Mouse (Mus musculus): ENCODE data around the gene Ankrd53. TPM values are rescaled to one million over a fixed set of nuclear protein-coding genes. Genes with fewer than 3 reads are reported as not detected.
"Not testable (repeated sequence)": the region's sequence is repeated elsewhere in the genome, so short reads cannot be mapped to it uniquely, and the experiment has no call there.

Ankrd53 gene
- polyA plus RNA-seq, 1 experiment from 2014 or later: 0.27 TPM

DNA sequence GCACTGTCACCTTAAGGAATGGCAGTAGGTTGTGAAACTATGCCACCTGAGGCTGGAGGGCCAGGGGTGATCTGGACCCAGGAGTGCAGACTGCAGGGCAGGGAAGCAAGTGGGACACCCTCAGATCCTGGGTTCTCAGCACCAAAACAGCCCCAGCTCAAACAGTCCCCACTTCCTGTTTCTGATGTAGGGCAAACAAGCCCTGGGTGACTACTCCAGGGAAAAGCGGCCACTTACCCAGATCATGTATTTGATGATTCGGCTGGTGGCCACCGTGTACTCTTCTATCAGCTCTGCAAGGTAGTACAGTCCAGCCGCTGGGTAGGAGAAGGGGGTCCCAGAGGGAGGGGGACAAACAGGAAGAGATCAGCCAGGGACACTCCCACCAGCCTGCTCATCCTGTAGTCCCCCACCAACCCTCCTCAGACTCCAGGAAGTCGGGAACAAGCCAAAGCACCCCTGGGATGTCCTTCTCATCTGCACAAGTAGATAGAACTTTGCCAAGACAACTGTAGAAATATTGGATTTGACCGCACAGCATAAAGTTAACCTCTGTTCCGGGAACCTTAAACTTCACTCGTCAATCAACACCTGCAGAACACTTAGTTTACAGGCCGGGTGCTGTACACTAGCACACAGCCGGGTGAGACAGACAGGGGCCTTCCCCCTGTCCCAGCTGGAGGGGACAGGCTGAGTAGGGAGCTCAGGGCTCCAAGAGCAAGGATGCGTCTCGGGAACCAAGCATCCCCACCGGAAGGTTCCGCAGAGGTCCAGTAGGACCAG, 12.5 kb downstream of the Ankrd53 start:
- peak overlapping the region; percentile 81 for H3K4me2 ChIP-seq
- peak overlapping the region; percentile 83 for H3K27ac ChIP-seq (replicated peaks)
- no peaks in the 10 kb centered on the region for H3K27me3 ChIP-seq
- peak overlapping the region; percentile 76 for H3K4me3 ChIP-seq
- WGBS: 4% methylated on average over 14 of the region's 14 CpGs
- peak; percentile 49 for ATAC-seq (ENCODE audit: low FRiP score, low read depth)
- no peaks in the 10 kb centered on the region for H3K9me3 ChIP-seq
- H3K9ac ChIP-seq: peak overlapping the region; percentile 81
- H3K4me1 ChIP-seq (replicated peaks): peaks cover 33% of the 10 kb centered on the region
- peaks cover 2% of the 10 kb centered on the region for H3K36me3 ChIP-seq

DNA sequence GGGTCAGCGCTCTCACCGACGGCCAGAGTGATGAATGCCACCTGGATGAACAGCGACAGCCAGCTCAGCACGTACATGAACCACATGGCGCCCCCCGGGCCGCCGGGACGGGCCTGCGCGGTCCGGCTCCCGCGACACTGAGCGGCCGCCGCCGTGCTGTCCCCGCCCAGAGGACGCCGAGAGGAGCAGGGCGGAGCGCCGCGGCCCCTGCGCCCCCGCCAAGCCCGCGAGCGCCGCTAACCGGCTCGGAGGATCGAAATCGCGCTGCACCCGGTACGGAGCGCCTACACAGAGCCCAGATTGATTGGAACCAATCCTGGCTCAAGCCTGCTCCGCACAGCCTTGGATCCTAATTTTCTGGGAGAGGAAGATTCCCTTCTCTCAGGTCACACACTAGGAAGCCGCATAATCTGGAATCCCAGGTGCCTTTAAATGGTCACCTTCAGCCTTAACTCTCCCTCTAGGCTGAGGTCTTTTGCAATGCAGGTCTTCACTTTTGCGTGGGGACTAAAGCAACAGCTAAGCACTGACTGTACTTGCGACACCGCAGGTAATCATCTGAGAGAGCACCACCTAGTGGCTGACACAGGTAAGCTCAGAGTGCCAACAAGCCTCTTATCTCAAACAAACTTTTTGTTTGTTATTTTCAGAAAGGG, 13.3 kb downstream of the Ankrd53 start, which contains the start of gene Tex261:
Tex261 (minus strand) TSS at position 176 of the 656 bp plus-strand sequence.
- peak within 1 kb of the TSS; percentile 81 for H3K4me2 ChIP-seq
- peak within 1 kb of the TSS; percentile 81 for H3K9ac ChIP-seq
- no peaks in the 10 kb centered on the region for H3K27me3 ChIP-seq
- no peaks in the 10 kb centered on the region; the same call in none of the 2 replicates for H3K36me3 ChIP-seq
- peak; percentile 96 for ATAC-seq (ENCODE audit: low FRiP score, low read depth)
- peak within 1 kb of the TSS; percentile 76 for H3K4me3 ChIP-seq
- under 1% methylated on average over 45 of the region's 45 CpGs for WGBS
- peak within 1 kb of the TSS; percentile 83 for H3K27ac ChIP-seq (replicated peaks)
- no peaks in the 10 kb centered on the region for H3K9me3 ChIP-seq
- peaks cover 33% of the 10 kb centered on the region for H3K4me1 ChIP-seq (replicated peaks)

- WGBS: 74% methylated on average over 7 of the region's 7 CpGs
- Histone ChIP-seq H3K9me3 (no peaks in the 10 kb centered on the region), H3K27me3 (no peaks in the 10 kb centered on the region), H3K4me1 (replicated peaks) (peaks cover 27% of the 10 kb centered on the region), H3K4me3 (no peak overlapping the region), H3K4me2 (no peak overlapping the region), H3K9ac (no peak overlapping the region), H3K27ac (replicated peaks) (no peak overlapping the region), H3K36me3 (no peaks in the 10 kb centered on the region)
- no peak for ATAC-seq (ENCODE audit: low FRiP score, low read depth)
Measured at GRCm38 (mm10) chr6:83778306-83778705, 15.9 kb downstream of the Ankrd53 start.

GRCm38 (mm10) chr6:83779026-83779425, 16.6 kb downstream of the Ankrd53 start:
- H3K27ac ChIP-seq (replicated peaks): no peak overlapping the region
- peaks cover 20% of the 10 kb centered on the region for H3K4me1 ChIP-seq (replicated peaks)
- H3K4me2 ChIP-seq: no peak overlapping the region
- no peaks in the 10 kb centered on the region for H3K36me3 ChIP-seq
- H3K27me3 ChIP-seq: no peaks in the 10 kb centered on the region
- WGBS: 11% methylated on average over 5 of the region's 5 CpGs
- no peak overlapping the region for H3K4me3 ChIP-seq
- H3K9me3 ChIP-seq: no peaks in the 10 kb centered on the region
- no peak overlapping the region for H3K9ac ChIP-seq
- no peak for ATAC-seq (ENCODE audit: low FRiP score, low read depth)

- Histone ChIP-seq H3K9me3 (no peaks in the 10 kb centered on the region), H3K27me3 (no peaks in the 10 kb centered on the region), H3K27ac (replicated peaks) (no peak overlapping the region), H3K4me3 (no peak overlapping the region), H3K4me2 (no peak overlapping the region), H3K4me1 (replicated peaks) (no peaks in the 10 kb centered on the region), H3K9ac (no peak overlapping the region), H3K36me3 (no peaks in the 10 kb centered on the region)
- WGBS: 87% methylated on average over 3 of the region's 3 CpGs
- no peak for ATAC-seq (ENCODE audit: low FRiP score, low read depth)
Measured at GRCm38 (mm10) chr6:83786426-83786825, 24.0 kb downstream of the Ankrd53 start.

DNA sequence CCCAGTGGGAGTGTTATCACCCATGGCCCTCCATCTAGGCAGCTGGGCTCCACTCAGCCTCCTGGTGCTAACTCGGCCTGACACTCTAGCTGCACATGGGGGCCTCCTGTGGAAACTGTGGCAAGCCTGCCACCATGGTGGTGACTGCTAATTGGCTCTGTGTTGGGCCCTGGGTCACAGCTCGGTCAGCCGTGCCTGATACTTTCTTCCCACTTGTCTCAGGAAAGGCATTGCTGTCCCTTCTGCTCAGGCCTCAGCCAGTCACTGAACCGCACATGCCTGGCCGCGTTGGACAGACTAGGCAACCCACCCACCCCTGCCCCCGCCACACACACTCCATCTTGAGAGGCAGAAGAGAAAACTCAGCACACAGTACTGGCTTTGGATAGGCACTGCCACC, 26.1 kb downstream of the Ankrd53 start:
- Histone ChIP-seq H3K36me3 (no peaks in the 10 kb centered on the region), H3K4me2 (no peak overlapping the region), H3K4me1 (replicated peaks) (no peaks in the 10 kb centered on the region), H3K27me3 (no peaks in the 10 kb centered on the region), H3K27ac (replicated peaks) (no peak overlapping the region), H3K4me3 (no peak overlapping the region), H3K9ac (no peak overlapping the region), H3K9me3 (no peaks in the 10 kb centered on the region)
- ATAC-seq (ENCODE audit: low FRiP score, low read depth): no peak
- 31% methylated on average over 7 of the region's 7 CpGs for WGBS

- ATAC-seq (ENCODE audit: low FRiP score, low read depth); H3K27me3 ChIP-seq; H3K4me1 ChIP-seq (replicated peaks); H3K9me3 ChIP-seq; H3K27ac ChIP-seq (replicated peaks); H3K4me2 ChIP-seq; H3K36me3 ChIP-seq; H3K9ac ChIP-seq; H3K4me3 ChIP-seq: not testable (repeated sequence)
- WGBS: 80% methylated on average over 5 of the region's 5 CpGs
Measured at GRCm38 (mm10) chr6:83790533-83790932, 28.1 kb downstream of the Ankrd53 start.

DNA sequence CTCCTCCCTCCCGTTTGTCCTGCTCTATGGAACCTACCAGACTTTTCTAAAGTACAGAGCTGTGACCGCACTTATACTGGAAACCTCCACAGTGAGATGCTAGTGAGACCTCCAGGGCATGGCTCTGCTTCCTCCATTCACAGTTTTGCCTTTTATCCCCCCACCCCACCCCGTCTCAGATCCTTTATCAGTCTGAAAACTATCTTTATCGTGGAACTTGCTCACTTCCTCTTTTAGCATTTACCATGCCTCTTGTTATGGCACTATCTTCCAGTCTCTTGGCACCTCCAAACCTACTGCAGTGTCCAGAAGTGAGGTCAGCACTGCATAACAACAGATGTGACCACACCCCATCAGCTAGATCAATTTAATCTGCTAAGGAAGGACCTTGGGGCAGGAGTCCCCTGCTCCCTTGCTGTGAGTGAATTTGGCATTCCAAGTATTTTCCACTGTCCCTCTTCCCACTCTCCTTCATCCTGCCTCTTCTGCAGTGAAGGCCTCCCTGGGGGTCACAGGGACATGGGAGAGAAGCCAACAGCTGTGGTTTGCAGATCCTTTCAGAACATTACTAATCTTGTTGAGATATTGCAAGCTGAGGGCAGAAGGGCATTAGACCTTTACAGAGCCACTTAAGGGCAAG, 28.9 kb downstream of the Ankrd53 start:
- 78% methylated on average over 4 of the region's 4 CpGs for WGBS
- ATAC-seq (ENCODE audit: low FRiP score, low read depth): no peak
- Histone ChIP-seq H3K4me1 (replicated peaks) (peaks cover 15% of the 10 kb centered on the region), H3K36me3 (no peaks in the 10 kb centered on the region), H3K4me3 (no peak overlapping the region), H3K4me2 (no peak overlapping the region), H3K27me3 (no peaks in the 10 kb centered on the region), H3K27ac (replicated peaks) (no peak overlapping the region), H3K9ac (no peak overlapping the region), H3K9me3 (no peaks in the 10 kb centered on the region)

- under 1% methylated on average over 43 of the region's 43 CpGs for whole genome bisulfite sequencing
- Histone ChIP-seq H3K9ac (peak within 1 kb of the TSS; percentile 93), H3K4me3 (peak within 1 kb of the TSS; percentile 81), H3K9me3 (no peaks in the 10 kb centered on the region), H3K27me3 (no peaks in the 10 kb centered on the region), H3K4me1 (replicated peaks) (peaks cover 20% of the 10 kb centered on the region), H3K4me2 (peak within 1 kb of the TSS; percentile 84), H3K27ac (replicated peaks) (peak within 1 kb of the TSS; percentile 95), H3K36me3 (0 out of 2 replicates have a peak, but pooled peaks cover 3% of the 10 kb centered on the region)
- peak; percentile 96 for ATAC-seq (ENCODE audit: low FRiP score, low read depth)
Measured at GRCm38 (mm10) chr6:83794760-83795296, 32.4 kb downstream of the Ankrd53 start, which contains the start of gene Nagk. Nagk (plus strand) TSS chr6:83794982.

- peaks cover 20% of the 10 kb centered on the region for H3K4me1 ChIP-seq (replicated peaks)
- H3K36me3 ChIP-seq: peaks cover 6% of the 10 kb centered on the region; the same call in 1 of the 2 replicates
- H3K9me3 ChIP-seq: no peaks in the 10 kb centered on the region
- 10% methylated on average over 13 of the region's 13 CpGs for WGBS
- peak; percentile 31 for ATAC-seq (ENCODE audit: low FRiP score, low read depth)
- H3K9ac ChIP-seq: peak overlapping the region; percentile 93
- no peaks in the 10 kb centered on the region for H3K27me3 ChIP-seq
- peak overlapping the region; percentile 84 for H3K4me2 ChIP-seq
- H3K4me3 ChIP-seq: peak overlapping the region; percentile 81
- H3K27ac ChIP-seq (replicated peaks): peak overlapping the region; percentile 95
Measured at GRCm38 (mm10) chr6:83795492-83795900, 33.1 kb downstream of the Ankrd53 start.

- H3K4me2 ChIP-seq: no peak overlapping the region
- no peaks in the 10 kb centered on the region for H3K9me3 ChIP-seq
- H3K27me3 ChIP-seq: no peaks in the 10 kb centered on the region
- H3K27ac ChIP-seq (replicated peaks): no peak overlapping the region
- no peak overlapping the region for H3K9ac ChIP-seq
- WGBS: 50% methylated on average over 3 of the region's 3 CpGs
- no peak overlapping the region for H3K4me3 ChIP-seq
- peaks cover 20% of the 10 kb centered on the region for H3K4me1 ChIP-seq (replicated peaks)
- ATAC-seq (ENCODE audit: low FRiP score, low read depth): no peak
- peaks cover 18% of the 10 kb centered on the region; the same call in 1 of the 2 replicates for H3K36me3 ChIP-seq
Measured at GRCm38 (mm10) chr6:83796686-83797085, 34.2 kb downstream of the Ankrd53 start.
